Mouse (Mus musculus): ENCODE data around the gene Ctcfl.

GRCm38 (mm10) chr2:173164946-173165345 lies 45.6 kb upstream of the Ctcfl start:
- TF ChIP-seq CTCF (IDR thresholded peaks at IDR 0.05): no peak
- no peak for TF ChIP-seq POLR2A (IDR thresholded peaks at IDR 0.05; ENCODE audit: insufficient read depth, low read depth, low read length)

Measured in heart, adult 2 months (tissue).